Mouse (Mus musculus) kidney, adult 2 months (tissue): ENCODE measurements around the gene Mvb12b.

Source experiments
- CTCF ChIP-seq: fragments of 200-500 bp; conservative IDR thresholded peaks from 2 replicates; pipeline ENCODE4 v1.5.1; 2011; ENCODE audit warnings: low read depth, mild to moderate bottlenecking, control low read depth, low read length, moderate library complexity, mixed read lengths; ENCODE audit not compliant: insufficient read depth, insufficient read length
- POLR2A ChIP-seq: fragments of 200-500 bp; IDR thresholded peaks from one replicate; pipeline ENCODE4 v1.6.1; 2011; ENCODE audit warnings: low read depth, low read length, control low read depth

GRCm38 (mm10) chr2:33786064-33786463, 101.7 kb downstream of the Mvb12b start:
- TF ChIP-seq CTCF (no peak), POLR2A (no peak)
